Mouse (Mus musculus): Measurements from ENCODE around the gene Mtrr. TPM values are rescaled to one million over a fixed set of nuclear protein-coding genes. Genes with fewer than 3 reads are reported as not detected.
A peak's percentile ranks its signal among the peaks of the same experiment; 100 is the strongest.

Mtrr gene
- polyA plus RNA-seq (2015; fragmentation: Nextera tagmentation; extraction: Ambion mirVana): 21.7 and 23.7 TPM in 2 replicates

- peaks cover 50% of the 10 kb centered on the region for H3K36me3 ChIP-seq (ENCODE audit: insufficient read depth, low read length)
- WGBS: under 1% methylated on average over 79 of the region's 81 CpGs
These were observed at the start of gene Mtrr, which contains the start of gene Fastkd3 for GRCm38 (mm10) chr13:68581747-68582516. Mtrr (minus strand) TSS chr13:68582149. Fastkd3 (plus strand) TSS chr13:68582234.

GRCm38 (mm10) chr13:68627041-68627440 is 45.1 kb upstream of the Mtrr start:
- no peak overlapping the region for H3K9ac ChIP-seq (replicated peaks; ENCODE audit: low read length)
- 82% methylated on average over 3 of the region's 3 CpGs for WGBS
- H3K4me1 ChIP-seq (ENCODE audit: insufficient read depth, low read length): no peaks in the 10 kb centered on the region
- H3K36me3 ChIP-seq (ENCODE audit: insufficient read depth, low read length): no peaks in the 10 kb centered on the region
- H3K4me2 ChIP-seq (replicated peaks; ENCODE audit: low read depth, low read length): no peak overlapping the region
- no peak overlapping the region for H3K4me3 ChIP-seq (ENCODE audit: low read length)
- no peaks in the 10 kb centered on the region for H3K9me3 ChIP-seq (ENCODE audit: low read length)
- H3K27me3 ChIP-seq (ENCODE audit: insufficient read depth, low read length): no peaks in the 10 kb centered on the region
- ATAC-seq (ENCODE audit: low FRiP score, low TSS enrichment): no peak
- no peak overlapping the region for H3K27ac ChIP-seq (ENCODE audit: low read length)

More at GRCm38 (mm10) chr13:68581747-68582516, at the start of gene Mtrr, which contains the start of gene Fastkd3:
- H3K4me3 ChIP-seq (ENCODE audit: low read length): peak within 1 kb of the TSS; percentile 82
- H3K9me3 ChIP-seq (ENCODE audit: low read length): no peaks in the 10 kb centered on the region
- peaks cover 21% of the 10 kb centered on the region for H3K4me1 ChIP-seq (ENCODE audit: insufficient read depth, low read length)
- peak within 1 kb of the TSS; percentile 83 for H3K4me2 ChIP-seq (replicated peaks; ENCODE audit: low read depth, low read length)
- peak within 1 kb of the TSS; percentile 87 for H3K9ac ChIP-seq (replicated peaks; ENCODE audit: low read length)
- H3K27ac ChIP-seq (ENCODE audit: low read length): peak within 1 kb of the TSS; percentile 77
- ATAC-seq (ENCODE audit: low FRiP score, low TSS enrichment): peak; percentile 100
- no peaks in the 10 kb centered on the region for H3K27me3 ChIP-seq (ENCODE audit: insufficient read depth, low read length)

GRCm38 (mm10) chr13:68622792-68623191 is 40.8 kb upstream of the Mtrr start:
- 49% methylated on average over 6 of the region's 6 CpGs for WGBS
- H3K4me1 ChIP-seq (ENCODE audit: insufficient read depth, low read length): no peaks in the 10 kb centered on the region
- no peaks in the 10 kb centered on the region for H3K27me3 ChIP-seq (ENCODE audit: insufficient read depth, low read length)
- H3K9ac ChIP-seq (replicated peaks; ENCODE audit: low read length): no peak overlapping the region
- no peaks in the 10 kb centered on the region for H3K9me3 ChIP-seq (ENCODE audit: low read length)
- H3K36me3 ChIP-seq (ENCODE audit: insufficient read depth, low read length): no peaks in the 10 kb centered on the region
- H3K4me2 ChIP-seq (replicated peaks; ENCODE audit: low read depth, low read length): no peak overlapping the region
- H3K4me3 ChIP-seq (ENCODE audit: low read length): no peak overlapping the region
- H3K27ac ChIP-seq (ENCODE audit: low read length): no peak overlapping the region
- ATAC-seq (ENCODE audit: low FRiP score, low TSS enrichment): peak; percentile 65

- no peaks in the 10 kb centered on the region for H3K27me3 ChIP-seq (ENCODE audit: insufficient read depth, low read length)
- no peaks in the 10 kb centered on the region for H3K36me3 ChIP-seq (ENCODE audit: insufficient read depth, low read length)
- WGBS: 44% methylated on average over 21 of the region's 21 CpGs
- ATAC-seq (ENCODE audit: low FRiP score, low TSS enrichment): peak; percentile 43
- H3K27ac ChIP-seq (ENCODE audit: low read length): 0 out of 2 replicates have a peak overlapping the region, but pooled peaks have one; percentile 10
- H3K4me2 ChIP-seq (replicated peaks; ENCODE audit: low read depth, low read length): peak overlapping the region; percentile 45
- no peaks in the 10 kb centered on the region; the same call in 1 of the 2 replicates for H3K4me1 ChIP-seq (ENCODE audit: insufficient read depth, low read length)
- no peaks in the 10 kb centered on the region for H3K9me3 ChIP-seq (ENCODE audit: low read length)
- peak overlapping the region; percentile 25 for H3K4me3 ChIP-seq (ENCODE audit: low read length)
- H3K9ac ChIP-seq (replicated peaks; ENCODE audit: low read length): peak overlapping the region; percentile 35; the same call in 1 of the 2 replicates
These were observed 25.9 kb upstream of the Mtrr start for GRCm38 (mm10) chr13:68607652-68608405.

- Histone ChIP-seq H3K4me1 (ENCODE audit: insufficient read depth, low read length) (no peaks in the 10 kb centered on the region; the same call in 1 of the 2 replicates), H3K27me3 (ENCODE audit: insufficient read depth, low read length) (no peaks in the 10 kb centered on the region), H3K27ac (ENCODE audit: low read length) (no peak overlapping the region), H3K9ac (replicated peaks; ENCODE audit: low read length) (no peak overlapping the region; the same call in 1 of the 2 replicates), H3K36me3 (ENCODE audit: insufficient read depth, low read length) (no peaks in the 10 kb centered on the region), H3K4me3 (ENCODE audit: low read length) (peak overlapping the region; percentile 23), H3K4me2 (replicated peaks; ENCODE audit: low read depth, low read length) (peak overlapping the region; percentile 44), H3K9me3 (ENCODE audit: low read length) (no peaks in the 10 kb centered on the region)
- 3% methylated on average over 10 of the region's 11 CpGs for WGBS
- peak; percentile 87 for ATAC-seq (ENCODE audit: low FRiP score, low TSS enrichment)
These were observed 23.8 kb upstream of the Mtrr start for GRCm38 (mm10) chr13:68605689-68606126.

- no peak overlapping the region for H3K4me2 ChIP-seq (replicated peaks; ENCODE audit: low read depth, low read length)
- ATAC-seq (ENCODE audit: low FRiP score, low TSS enrichment): no peak
- no peaks in the 10 kb centered on the region for H3K27me3 ChIP-seq (ENCODE audit: insufficient read depth, low read length)
- H3K36me3 ChIP-seq (ENCODE audit: insufficient read depth, low read length): no peaks in the 10 kb centered on the region
- H3K4me3 ChIP-seq (ENCODE audit: low read length): no peak overlapping the region
- H3K4me1 ChIP-seq (ENCODE audit: insufficient read depth, low read length): no peaks in the 10 kb centered on the region; the same call in 1 of the 2 replicates
- WGBS: 77% methylated on average over 6 of the region's 6 CpGs
- no peak overlapping the region for H3K9ac ChIP-seq (replicated peaks; ENCODE audit: low read length)
- H3K9me3 ChIP-seq (ENCODE audit: low read length): no peaks in the 10 kb centered on the region
- no peak overlapping the region for H3K27ac ChIP-seq (ENCODE audit: low read length)
These were observed 21.1 kb upstream of the Mtrr start for GRCm38 (mm10) chr13:68603085-68603484.

GRCm38 (mm10) chr13:68601184-68601583 is 19.2 kb upstream of the Mtrr start:
- no peak overlapping the region for H3K27ac ChIP-seq (ENCODE audit: low read length)
- H3K36me3 ChIP-seq (ENCODE audit: insufficient read depth, low read length): no peaks in the 10 kb centered on the region
- no peak overlapping the region for H3K9ac ChIP-seq (replicated peaks; ENCODE audit: low read length)
- no peaks in the 10 kb centered on the region for H3K9me3 ChIP-seq (ENCODE audit: low read length)
- no peak overlapping the region for H3K4me2 ChIP-seq (replicated peaks; ENCODE audit: low read depth, low read length)
- H3K4me3 ChIP-seq (ENCODE audit: low read length): no peak overlapping the region
- no peak for ATAC-seq (ENCODE audit: low FRiP score, low TSS enrichment)
- 8% methylated on average over 6 of the region's 6 CpGs for WGBS
- H3K4me1 ChIP-seq (ENCODE audit: insufficient read depth, low read length): no peaks in the 10 kb centered on the region
- H3K27me3 ChIP-seq (ENCODE audit: insufficient read depth, low read length): no peaks in the 10 kb centered on the region

GRCm38 (mm10) chr13:68598953-68599352 is 17.0 kb upstream of the Mtrr start:
- Histone ChIP-seq H3K36me3 (ENCODE audit: insufficient read depth, low read length) (0 out of 2 replicates have a peak, but pooled peaks cover 4% of the 10 kb centered on the region), H3K27me3 (ENCODE audit: insufficient read depth, low read length) (no peaks in the 10 kb centered on the region), H3K4me2 (replicated peaks; ENCODE audit: low read depth, low read length) (no peak overlapping the region), H3K4me3 (ENCODE audit: low read length) (no peak overlapping the region), H3K27ac (ENCODE audit: low read length) (no peak overlapping the region), H3K4me1 (ENCODE audit: insufficient read depth, low read length) (no peaks in the 10 kb centered on the region), H3K9ac (replicated peaks; ENCODE audit: low read length) (no peak overlapping the region), H3K9me3 (ENCODE audit: low read length) (no peaks in the 10 kb centered on the region)
- no peak for ATAC-seq (ENCODE audit: low FRiP score, low TSS enrichment)

- WGBS: 15% methylated on average over 13 of the region's 13 CpGs
- Histone ChIP-seq H3K36me3 (ENCODE audit: insufficient read depth, low read length) (peaks cover 13% of the 10 kb centered on the region), H3K4me1 (ENCODE audit: insufficient read depth, low read length) (no peaks in the 10 kb centered on the region), H3K4me2 (replicated peaks; ENCODE audit: low read depth, low read length) (peak overlapping the region; percentile 51), H3K27ac (ENCODE audit: low read length) (no peak overlapping the region), H3K9ac (replicated peaks; ENCODE audit: low read length) (no peak overlapping the region), H3K9me3 (ENCODE audit: low read length) (no peaks in the 10 kb centered on the region), H3K4me3 (ENCODE audit: low read length) (peak overlapping the region; percentile 23), H3K27me3 (ENCODE audit: insufficient read depth, low read length) (no peaks in the 10 kb centered on the region)
- peak; percentile 77 for ATAC-seq (ENCODE audit: low FRiP score, low TSS enrichment)
These were observed 15.7 kb upstream of the Mtrr start for GRCm38 (mm10) chr13:68597667-68598066.

Data from kidney, embryonic 16.5 days (tissue).